Mouse (Mus musculus) stomach, embryonic 14.5 days (tissue): ENCODE data around the gene Zbtb7a. TPM values are rescaled to one million over a fixed set of nuclear protein-coding genes. Genes with fewer than 3 reads are reported as not detected.

Experiments used
- ATAC-seq: fragments of 200-750 bp; cut with Nextera tagmentation; 2 replicates; pipeline ENCODE4 v1.8.0; 2017; ENCODE audit warnings: low read depth, moderate TSS enrichment; ENCODE audit not compliant: insufficient number of reproducible peaks, insufficient read depth, low FRiP score
- H3K27ac ChIP-seq: fragments of 300-500 bp; sonication (generic); 2 replicates; pipeline ENCODE4 v1.5.1; 2014; ENCODE audit warnings: mild to moderate bottlenecking, low read length, moderate library complexity, mixed read lengths
- H3K27me3 ChIP-seq: fragments of 300-500 bp; sonication (generic); 2 replicates; pipeline ENCODE4 v1.6.1; 2014; ENCODE audit warnings: low read length, control low read depth, mixed read lengths; ENCODE audit not compliant: control insufficient read depth, insufficient read depth
- H3K36me3 ChIP-seq: fragments of 300-500 bp; sonication (generic); 2 replicates; pipeline ENCODE4 v1.6.1; 2014; ENCODE audit warnings: mild to moderate bottlenecking, control low read depth, low read length, moderate library complexity, mixed read lengths; ENCODE audit not compliant: control insufficient read depth, insufficient read depth
- H3K4me1 ChIP-seq: fragments of 300-500 bp; sonication (generic); 2 replicates; pipeline ENCODE4 v1.6.1; 2014; ENCODE audit warnings: low read length, control low read depth, mixed read lengths; ENCODE audit not compliant: control insufficient read depth, insufficient read depth
- H3K4me2 ChIP-seq: fragments of 300-500 bp; sonication (generic); replicated peaks from 2 replicates; pipeline ENCODE4 v1.6.1; 2014; ENCODE audit warnings: low read depth, low read length, control low read depth
- H3K4me3 ChIP-seq: fragments of 300-500 bp; sonication (generic); 2 replicates; pipeline ENCODE4 v1.5.1; 2014; ENCODE audit warnings: low read depth, low read length, control low read depth
- H3K9ac ChIP-seq: fragments of 300-500 bp; sonication (generic); replicated peaks from 2 replicates; pipeline ENCODE4 v1.6.1; 2014; ENCODE audit warnings: low read depth, mild to moderate bottlenecking, control low read depth, low read length, moderate library complexity, mixed read lengths
- H3K9me3 ChIP-seq: fragments of 300-500 bp; sonication (generic); 2 replicates; pipeline ENCODE4 v1.6.1; 2016; ENCODE audit warnings: low read depth, low read length, control low read depth; ENCODE audit not compliant: control insufficient read depth
- WGBS: fragments of 180-500 bp; shearing (Covaris S2); extraction: QIAGEN DNeasy Blood & Tissue Kit; methylation state at CpG from one replicate; pipeline ENCODE4 v1.1.7; 2014; 5-methylcytosine and 5-hydroxymethylcytosine counted together
- polyA plus RNA-seq: library from polyadenylated mRNA; unstranded; fragments of >200 nt; fragmentation: Nextera tagmentation; extraction: Ambion mirVana; gene quantifications from 2 replicates; pipeline ENCODE4 v1.2.1, GENCODE M21; 2014

Zbtb7a gene
- polyA plus RNA-seq, 1 experiment from 2014 or later, result 25.5 TPM

GRCm38 (mm10) chr10:81141455-81142210 lies 6.6 kb downstream of the Zbtb7a start:
- Histone ChIP-seq H3K4me1 (peaks cover 42% of the 10 kb centered on the region), H3K9ac (no peak overlapping the region), H3K27ac (peak overlapping the region; percentile 56; the same call in 1 of the 2 replicates), H3K36me3 (peaks cover 32% of the 10 kb centered on the region), H3K4me2 (peak overlapping the region; percentile 93; the same call in 1 of the 2 replicates), H3K4me3 (no peak overlapping the region), H3K27me3 (no peaks in the 10 kb centered on the region), H3K9me3 (no peaks in the 10 kb centered on the region)
- no peak for ATAC-seq
- WGBS, result 68% methylated on average over 7 of the region's 7 CpGs

- WGBS, result 75% methylated on average over 5 of the region's 5 CpGs
- Histone ChIP-seq H3K9ac (no peak overlapping the region), H3K4me1 (peaks cover 44% of the 10 kb centered on the region), H3K9me3 (no peaks in the 10 kb centered on the region), H3K27me3 (no peaks in the 10 kb centered on the region), H3K36me3 (peaks cover 41% of the 10 kb centered on the region), H3K27ac (peak overlapping the region; percentile 44; the same call in 1 of the 2 replicates), H3K4me3 (no peak overlapping the region), H3K4me2 (no peak overlapping the region)
- ATAC-seq, result no peak
These were observed 7.5 kb downstream of the Zbtb7a start for GRCm38 (mm10) chr10:81142551-81142981.

- Histone ChIP-seq H3K4me1 (peaks cover 44% of the 10 kb centered on the region), H3K36me3 (peaks cover 47% of the 10 kb centered on the region), H3K4me3 (no peak overlapping the region), H3K27me3 (no peaks in the 10 kb centered on the region), H3K4me2 (no peak overlapping the region), H3K27ac (no peak overlapping the region), H3K9me3 (no peaks in the 10 kb centered on the region), H3K9ac (no peak overlapping the region)
- 96% methylated on average over 7 of the region's 7 CpGs for WGBS
- no peak for ATAC-seq
These were observed 8.2 kb downstream of the Zbtb7a start for GRCm38 (mm10) chr10:81143157-81143633.

- ATAC-seq, result no peak
- WGBS, result 94% methylated on average over 52 of the region's 52 CpGs
- H3K27me3 ChIP-seq, result no peaks in the 10 kb centered on the region
- no peak overlapping the region for H3K9ac ChIP-seq
- H3K9me3 ChIP-seq, result no peaks in the 10 kb centered on the region
- H3K4me3 ChIP-seq, result no peak overlapping the region
- H3K4me2 ChIP-seq, result no peak overlapping the region
- H3K4me1 ChIP-seq, result peaks cover 39% of the 10 kb centered on the region
- H3K27ac ChIP-seq, result no peak overlapping the region
- H3K36me3 ChIP-seq, result peaks cover 55% of the 10 kb centered on the region
These were observed 8.9 kb downstream of the Zbtb7a start for GRCm38 (mm10) chr10:81143845-81144437.

GRCm38 (mm10) chr10:81144667-81145066 lies 9.6 kb downstream of the Zbtb7a start:
- Histone ChIP-seq H3K36me3 (peaks cover 61% of the 10 kb centered on the region), H3K4me1 (peaks cover 32% of the 10 kb centered on the region), H3K9ac (no peak overlapping the region), H3K4me2 (no peak overlapping the region), H3K27ac (no peak overlapping the region), H3K9me3 (no peaks in the 10 kb centered on the region), H3K4me3 (no peak overlapping the region), H3K27me3 (no peaks in the 10 kb centered on the region)
- WGBS, result 96% methylated on average over 27 of the region's 27 CpGs
- no peak for ATAC-seq

- 87% methylated on average over 6 of the region's 6 CpGs for WGBS
- no peak overlapping the region for H3K9ac ChIP-seq
- peak overlapping the region; percentile 63; the same call in 1 of the 2 replicates for H3K27ac ChIP-seq
- ATAC-seq, result no peak
- H3K4me2 ChIP-seq, result no peak overlapping the region
- H3K4me3 ChIP-seq, result no peak overlapping the region
- H3K36me3 ChIP-seq, result peaks cover 68% of the 10 kb centered on the region
- H3K9me3 ChIP-seq, result no peaks in the 10 kb centered on the region
- peaks cover 26% of the 10 kb centered on the region for H3K4me1 ChIP-seq
- no peaks in the 10 kb centered on the region for H3K27me3 ChIP-seq
These were observed 10.3 kb downstream of the Zbtb7a start for GRCm38 (mm10) chr10:81145307-81145706.

GRCm38 (mm10) chr10:81145778-81146177 lies 10.8 kb downstream of the Zbtb7a start:
- peaks cover 70% of the 10 kb centered on the region for H3K36me3 ChIP-seq
- WGBS, result 66% methylated on average over 7 of the region's 7 CpGs
- no peak overlapping the region for H3K9ac ChIP-seq
- no peak overlapping the region; the same call in 1 of the 2 replicates for H3K4me3 ChIP-seq
- peak overlapping the region; percentile 63 for H3K27ac ChIP-seq
- peaks cover 21% of the 10 kb centered on the region; the same call in 1 of the 2 replicates for H3K4me1 ChIP-seq
- H3K4me2 ChIP-seq, result peak overlapping the region; percentile 6; the same call in 1 of the 2 replicates
- no peaks in the 10 kb centered on the region for H3K9me3 ChIP-seq
- H3K27me3 ChIP-seq, result no peaks in the 10 kb centered on the region
- ATAC-seq, result peak; percentile 55

- H3K4me2 ChIP-seq, result peak overlapping the region; percentile 6; the same call in 1 of the 2 replicates
- H3K27ac ChIP-seq, result peak overlapping the region; percentile 63
- H3K4me1 ChIP-seq, result peaks cover 16% of the 10 kb centered on the region; the same call in 1 of the 2 replicates
- peaks cover 70% of the 10 kb centered on the region for H3K36me3 ChIP-seq
- H3K4me3 ChIP-seq, result no peak overlapping the region
- ATAC-seq, result no peak
- H3K27me3 ChIP-seq, result no peaks in the 10 kb centered on the region
- no peak overlapping the region; the same call in 1 of the 2 replicates for H3K9ac ChIP-seq
- 73% methylated on average over 4 of the region's 4 CpGs for WGBS
- no peaks in the 10 kb centered on the region for H3K9me3 ChIP-seq
These were observed 11.3 kb downstream of the Zbtb7a start for GRCm38 (mm10) chr10:81146296-81146695.
